Mouse (Mus musculus) spleen, embryonic (tissue): ENCODE data around the gene Olfr1037.
"Not testable (repeated sequence)": the region's sequence is repeated elsewhere in the genome, so short reads cannot be mapped to it uniquely, and the experiment has no call there.

Experiments used
- CTCF ChIA-PET: fragments of 350-600 bp; sonication (Branson Sonifier 250); formaldehyde crosslinking; loops from one replicate; lab custom pipeline; 2022; lab: Charles Lee

Olfr1037 gene

GRCm38 (mm10) chr2:86087285-86087684, at the start of gene Olfr1037:
Olfr1037 (minus strand) TSS chr2:86087385.
- CTCF ChIA-PET: no interaction called here

GRCm38 (mm10) chr2:86135828-86136227, 48.6 kb upstream of the Olfr1037 start, which contains the start of gene Olfr1039:
Olfr1039 (minus strand) TSS chr2:86135928.
- CTCF ChIA-PET: no interaction called here

GRCm38 (mm10) chr2:86080478-86080877, 6.7 kb downstream of the Olfr1037 start:
- CTCF ChIA-PET: not testable (repeated sequence)

GRCm38 (mm10) chr2:86073692-86074091, 13.5 kb downstream of the Olfr1037 start, which contains the start of gene Olfr1036:
Olfr1036 (plus strand) TSS chr2:86073992.
- CTCF ChIA-PET: not testable (repeated sequence)

- CTCF ChIA-PET: no interaction called here
These were observed 17.0 kb downstream of the Olfr1037 start for GRCm38 (mm10) chr2:86070189-86070588.

GRCm38 (mm10) chr2:86063766-86064165, 23.4 kb downstream of the Olfr1037 start:
- CTCF ChIA-PET: not testable (repeated sequence)

- CTCF ChIA-PET: not testable (repeated sequence)
These were observed 36.4 kb downstream of the Olfr1037 start for GRCm38 (mm10) chr2:86050777-86051176.

GRCm38 (mm10) chr2:86045561-86045960, 41.6 kb downstream of the Olfr1037 start, which contains the start of gene Olfr1034:
Olfr1034 (plus strand) TSS chr2:86045861.
- CTCF ChIA-PET: no interaction called here
